Mouse (Mus musculus) midbrain, embryonic 10.5 days (tissue): ENCODE results near the gene Dnm1. TPM values are rescaled to one million over a fixed set of nuclear protein-coding genes. Genes with fewer than 3 reads are reported as not detected.

Experiments used
- DNase-seq: peaks from one replicate; pipeline ENCODE4 v3.0.0-alpha.2; 2017; ENCODE audit warnings: low spot score
- H3K27ac ChIP-seq: fragments of 300-500 bp; sonication (generic); replicated peaks from 2 replicates; pipeline ENCODE4 v1.5.1; 2016; ENCODE audit warnings: mild to moderate bottlenecking
- H3K27me3 ChIP-seq: fragments of 300-500 bp; sonication (generic); 2 replicates; pipeline ENCODE4 v1.6.1; 2016; ENCODE audit warnings: low read depth, mild to moderate bottlenecking; ENCODE audit not compliant: poor library complexity, severe bottlenecking
- H3K36me3 ChIP-seq: fragments of 300-500 bp; sonication (generic); 2 replicates; pipeline ENCODE4 v1.6.1; 2016; ENCODE audit warnings: mild to moderate bottlenecking, moderate library complexity
- H3K4me1 ChIP-seq: fragments of 300-500 bp; sonication (generic); 2 replicates; pipeline ENCODE4 v1.6.1; 2016
- H3K4me3 ChIP-seq: fragments of 300-500 bp; sonication (generic); 2 replicates; pipeline ENCODE4 v1.5.1; 2016; ENCODE audit warnings: mild to moderate bottlenecking, moderate library complexity
- H3K9me3 ChIP-seq: fragments of 300-500 bp; sonication (generic); replicated peaks from 2 replicates; pipeline ENCODE4 v1.6.1; 2016; ENCODE audit warnings: mild to moderate bottlenecking
- WGBS: fragments of 180-500 bp; shearing (Covaris S2); methylation state at CpG from one replicate; pipeline ENCODE4 v1.1.7; 2016; 5-methylcytosine and 5-hydroxymethylcytosine counted together
- microRNA-seq: library from miRNA; unstranded; fragments of <30 nt; microRNA quantifications from one replicate; pipeline ENCODE4, GENCODE M21; 2017
- polyA plus RNA-seq: library from polyadenylated mRNA; unstranded; fragments of >200 nt; fragmentation: Nextera tagmentation; extraction: Ambion mirVana; gene quantifications from 2 replicates; pipeline ENCODE4 v1.2.1, GENCODE M21; 2016

Dnm1 gene
- polyA plus RNA-seq, 1 experiment from 2014 or later: 9.0 TPM

DNA sequence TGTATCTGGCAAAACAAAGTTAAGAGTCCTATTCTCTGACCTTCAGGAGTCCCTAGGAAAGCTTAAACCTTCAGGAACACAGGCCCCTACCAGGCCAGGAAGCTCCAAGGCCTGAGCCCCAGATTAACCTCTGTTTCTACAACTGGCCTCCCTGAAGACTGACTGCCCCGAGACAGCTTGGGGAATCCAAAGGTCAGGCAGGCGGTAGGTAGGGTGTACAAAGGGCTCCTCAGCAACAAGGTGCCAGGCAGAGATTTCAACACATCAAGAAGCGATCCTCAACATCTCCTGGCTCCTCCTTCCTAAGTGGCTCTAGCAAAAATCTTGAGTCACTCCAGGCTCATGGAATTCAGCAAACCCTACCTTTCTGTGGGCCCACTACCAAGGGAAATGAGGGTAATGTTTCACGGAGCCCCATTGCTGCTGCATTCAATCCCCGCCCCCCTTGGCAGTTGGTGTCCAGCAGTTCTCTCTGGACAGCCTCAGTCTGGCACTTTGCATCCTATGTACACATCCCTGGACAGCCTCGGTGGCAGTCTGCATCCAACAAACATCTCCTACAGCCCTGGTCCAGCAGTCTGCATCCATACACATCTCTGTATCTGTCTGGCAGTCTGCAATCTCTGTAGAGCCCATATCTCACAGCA lies 94.1 kb downstream of the Dnm1 start:
- Histone ChIP-seq H3K4me1 (peaks cover 19% of the 10 kb centered on the region), H3K4me3 (peak overlapping the region; percentile 96), H3K9me3 (no peaks in the 10 kb centered on the region), H3K27ac (peak overlapping the region; percentile 91), H3K27me3 (no peaks in the 10 kb centered on the region), H3K36me3 (peaks cover 46% of the 10 kb centered on the region)
- no peak for DNase-seq
- WGBS: 73% methylated on average over 6 of the region's 6 CpGs

Small RNAs within 50 kb of the gene (microRNA-seq; reads per million reads assigned to microRNA genes)
- 0.90 reads per million for gene Gm23363
- 409 reads per million, percentile 68 among the genes with 10 or more reads in this experiment for gene Mir199b

Other genes starting within 250 kb of the Dnm1 start
- 41.5 and 57.6 TPM in 2 replicates for gene Prrc2b, start 202.3 kb downstream of the Dnm1 start, polyA plus RNA-seq
- 27.4 and 30.3 TPM in 2 replicates for gene Pomt1, start 116.7 kb downstream of the Dnm1 start, polyA plus RNA-seq
- gene Uck1, start 93.2 kb downstream of the Dnm1 start, polyA plus RNA-seq: 91.4 and 91.7 TPM in 2 replicates
- 16.7 and 21.1 TPM in 2 replicates for gene Golga2, start 66.0 kb downstream of the Dnm1 start, polyA plus RNA-seq
- 536 and 538 TPM in 2 replicates for gene Swi5, start 65.3 kb downstream of the Dnm1 start, polyA plus RNA-seq
- gene Ciz1, start 1.0 kb downstream of the Dnm1 start, polyA plus RNA-seq: 60.5 and 69.8 TPM in 2 replicates
- gene 1110008P14Rik, start 28.6 kb upstream of the Dnm1 start, polyA plus RNA-seq: 39.4 and 44.3 TPM in 2 replicates
- gene Lcn2, start 34.9 kb upstream of the Dnm1 start, polyA plus RNA-seq: 0.20 TPM in 1 of 2 replicates, not detected in the other
- gene Ptges2, start 42.6 kb upstream of the Dnm1 start, polyA plus RNA-seq: 26.2 and 28.8 TPM in 2 replicates
- gene Naif1, start 97.1 kb upstream of the Dnm1 start, polyA plus RNA-seq: 5.9 and 6.4 TPM in 2 replicates
- 29.2 and 35.7 TPM in 2 replicates for gene Slc25a25, start 98.1 kb upstream of the Dnm1 start, polyA plus RNA-seq
- gene Fam102a, start 182.0 kb upstream of the Dnm1 start, polyA plus RNA-seq: 6.8 and 7.9 TPM in 2 replicates
- gene Dpm2, start 217.5 kb upstream of the Dnm1 start, polyA plus RNA-seq: 113 and 116 TPM in 2 replicates
- gene Pip5kl1, start 221.5 kb upstream of the Dnm1 start, polyA plus RNA-seq: 1.9 and 2.8 TPM in 2 replicates
- 0.17 and 0.22 TPM in 2 replicates for gene 9430097D07Rik, start 222.3 kb upstream of the Dnm1 start, polyA plus RNA-seq
- gene St6galnac4, start 233.8 kb upstream of the Dnm1 start, polyA plus RNA-seq: 15.9 and 17.1 TPM in 2 replicates
- gene St6galnac6, start 246.4 kb upstream of the Dnm1 start, polyA plus RNA-seq: 10.8 and 11.9 TPM in 2 replicates